Mouse (Mus musculus) gastrocnemius, postnatal 14 days (tissue): Measurements from ENCODE around the gene Kat8. TPM values are rescaled to one million over a fixed set of nuclear protein-coding genes. Genes with fewer than 3 reads are reported as not detected.

Source experiments
- DNase-seq: peaks from one replicate; pipeline ENCODE4 v3.0.0; 2021; ENCODE audit warnings: mixed read lengths
- intact Hi-C: fragments of 180-260 bp; cut with DNase I; formaldehyde crosslinking; loops from one replicate; pipeline ENCODE4 v1.15.1; 2025; ENCODE audit warnings: low total_unique reads
- total RNA-seq, 2 experiments: library from RNA; stranded (reverse); gene quantifications; 2 replicates each; pipeline ENCODE4 v1.2.3; 2021

Gene Kat8
- total RNA-seq, 2 experiments from 2014 or later: 12.5 to 15.2 TPM

- intact Hi-C loops: no loop called here
- peak; percentile 95 for DNase-seq
Observed at GRCm38 (mm10) chr7:127967004-127967921, 54.9 kb downstream of the Kat8 start, which contains the start of gene Fus. Gene Fus, plus strand, starts transcription at chr7:127967457.

- peak; percentile 87 for DNase-seq
- intact Hi-C loops: no loop called here
Observed at GRCm38 (mm10) chr7:127967922-127968828, 55.9 kb downstream of the Kat8 start.

- no peak for DNase-seq
- intact Hi-C loops: no loop called here
Observed at GRCm38 (mm10) chr7:127974413-127974930, 62.2 kb downstream of the Kat8 start.

Other genes with a start within 250 kb of the Kat8 start
- gene Bcl7c, start 203.6 kb upstream of the Kat8 start, total RNA-seq: 10 to 100 TPM; 44.8 to 65.7 TPM
- 10 to 100 TPM; 12.1 to 14.6 TPM for gene Ctf1, start 199.8 kb upstream of the Kat8 start, total RNA-seq
- gene Ctf2, start 180.3 kb upstream of the Kat8 start, total RNA-seq: not detected
- gene Fbxl19, start 168.0 kb upstream of the Kat8 start, total RNA-seq: 1 to 10 TPM; 2.4 to 3.1 TPM
- 1 to 10 TPM; 8.1 to 9.2 TPM for gene Orai3, start 142.7 kb upstream of the Kat8 start, total RNA-seq
- 10 to 100 TPM; 15.6 to 17.4 TPM for gene Setd1a, start 135.8 kb upstream of the Kat8 start, total RNA-seq
- gene Gm49388, start 126.9 kb upstream of the Kat8 start, total RNA-seq: 1 to 10 TPM in 1 of 2 experiments, under 1 TPM in 1; 0.88 to 1.8 TPM
- 1 to 10 TPM; 6.9 to 8.1 TPM for gene Hsd3b7, start 111.9 kb upstream of the Kat8 start, total RNA-seq
- 10 to 100 TPM; 46.9 to 49.9 TPM for gene Stx4a, start 88.2 kb upstream of the Kat8 start, total RNA-seq
- 1 to 10 TPM; 1.1 to 2.2 TPM for gene Stx1b, start 88.0 kb upstream of the Kat8 start, total RNA-seq
- 10 to 100 TPM; 13.6 to 13.9 TPM for gene Zfp646, start 36.3 kb upstream of the Kat8 start, total RNA-seq
- gene Zfp668, start 35.7 kb upstream of the Kat8 start, total RNA-seq: 1 to 10 TPM; 4.6 to 4.9 TPM
- 1 to 10 TPM in 1 of 2 experiments, under 1 TPM in 1; 0.90 to 1.1 TPM for gene Prss53, start 21.5 kb upstream of the Kat8 start, total RNA-seq
- not detected for gene Gm21974, start 17.1 kb upstream of the Kat8 start, total RNA-seq
- 10 to 100 TPM; 23.4 to 30.0 TPM for gene Vkorc1, start 16.9 kb upstream of the Kat8 start, total RNA-seq
- 100 to 1,000 TPM; 103 to 113 TPM for gene Bckdk, start 8.4 kb upstream of the Kat8 start, total RNA-seq
- not detected for gene Prss8, start 17.6 kb downstream of the Kat8 start, total RNA-seq
- 1 to 10 TPM; 6.5 to 8.2 TPM for gene Prss36, start 34.2 kb downstream of the Kat8 start, total RNA-seq
- 100 to 1,000 TPM; 111 to 123 TPM for gene Fus, start 54.9 kb downstream of the Kat8 start, total RNA-seq
- gene Pycard, start 81.4 kb downstream of the Kat8 start, total RNA-seq: 1 to 10 TPM; 1.8 to 1.9 TPM
- gene Trim72, start 91.4 kb downstream of the Kat8 start, total RNA-seq: 100 to 1,000 TPM; 246 TPM
- gene Itgam, start 150.1 kb downstream of the Kat8 start, total RNA-seq: 1 to 10 TPM; 1.7 to 1.8 TPM
- not detected for gene Gm49368, start 150.2 kb downstream of the Kat8 start, total RNA-seq
- gene Itgax, start 217.0 kb downstream of the Kat8 start, total RNA-seq: under 1 TPM; 0.23 to 0.27 TPM
- not detected for gene Itgad, start 241.9 kb downstream of the Kat8 start, total RNA-seq